Mouse (Mus musculus) forebrain, postnatal 0 days (tissue): ENCODE data around the gene Wnt4. TPM values are rescaled to one million over a fixed set of nuclear protein-coding genes. Genes with fewer than 3 reads are reported as not detected.

Source experiments
- ATAC-seq: fragments of 200-750 bp; cut with Nextera tagmentation; 2 replicates; pipeline ENCODE4 v1.8.0; 2017; ENCODE audit warnings: mild to moderate bottlenecking, moderate library complexity
- DNase-seq: peaks from one replicate; pipeline ENCODE4 v3.0.0-alpha.2; 2015
- H3K27ac ChIP-seq: fragments of 300-500 bp; sonication (generic); 2 replicates; pipeline ENCODE4 v1.5.1; 2014; ENCODE audit warnings: low read depth, mild to moderate bottlenecking, antibody characterized with exemption, low read length, moderate library complexity, mixed read lengths
- H3K27me3 ChIP-seq: fragments of 300-500 bp; sonication (generic); 2 replicates; pipeline ENCODE4 v1.6.1; 2014; ENCODE audit warnings: mild to moderate bottlenecking, low read length, mixed read lengths; ENCODE audit not compliant: insufficient read depth
- H3K36me3 ChIP-seq: fragments of 300-500 bp; sonication (generic); 2 replicates; pipeline ENCODE4 v1.6.1; 2014; ENCODE audit warnings: mild to moderate bottlenecking, moderate library complexity; ENCODE audit not compliant: insufficient read depth
- H3K4me1 ChIP-seq: fragments of 300-500 bp; sonication (generic); 2 replicates; pipeline ENCODE4 v1.6.1; 2014; ENCODE audit warnings: antibody characterized with exemption; ENCODE audit not compliant: insufficient read depth
- H3K4me2 ChIP-seq: fragments of 300-500 bp; sonication (generic); 2 replicates; pipeline ENCODE4 v1.6.1; 2014; ENCODE audit warnings: low read depth, mild to moderate bottlenecking, moderate library complexity
- H3K4me3 ChIP-seq: fragments of 300-500 bp; sonication (generic); 2 replicates; pipeline ENCODE4 v1.5.1; 2014; ENCODE audit warnings: low read depth, low read length, mixed read lengths
- H3K9ac ChIP-seq: fragments of 300-500 bp; sonication (generic); 2 replicates; pipeline ENCODE4 v1.6.1; 2014; ENCODE audit warnings: mild to moderate bottlenecking
- H3K9me3 ChIP-seq: fragments of 300-500 bp; sonication (generic); 2 replicates; pipeline ENCODE4 v1.6.1; 2016; ENCODE audit warnings: low read length
- CTCF ChIP-seq: sonication (generic); IDR thresholded peaks from 2 replicates; pipeline ENCODE4 v1.5.1; 2016; ENCODE audit warnings: antibody characterized with exemption, control low read depth, low read depth
- WGBS: fragments of 180-500 bp; shearing (Covaris S2); extraction: QIAGEN DNeasy Blood & Tissue Kit; methylation state at CpG from one replicate; pipeline ENCODE4 v1.1.7; 2014; 5-methylcytosine and 5-hydroxymethylcytosine counted together
- polyA plus RNA-seq: library from polyadenylated mRNA; unstranded; fragments of >200 nt; fragmentation: Nextera tagmentation; extraction: Ambion mirVana; gene quantifications from 2 replicates; pipeline ENCODE4 v1.2.1, GENCODE M21; 2015
- total RNA-seq: library from RNA; depleted of rRNA; stranded (reverse); fragments of >200 nt; gene quantifications from 2 replicates; pipeline ENCODE4 v1.2.3, GENCODE M21; 2014

The Wnt4 gene
- total and polyA plus RNA-seq, 2 experiments from 2014 or later: 4.6 to 6.1 TPM

DNA sequence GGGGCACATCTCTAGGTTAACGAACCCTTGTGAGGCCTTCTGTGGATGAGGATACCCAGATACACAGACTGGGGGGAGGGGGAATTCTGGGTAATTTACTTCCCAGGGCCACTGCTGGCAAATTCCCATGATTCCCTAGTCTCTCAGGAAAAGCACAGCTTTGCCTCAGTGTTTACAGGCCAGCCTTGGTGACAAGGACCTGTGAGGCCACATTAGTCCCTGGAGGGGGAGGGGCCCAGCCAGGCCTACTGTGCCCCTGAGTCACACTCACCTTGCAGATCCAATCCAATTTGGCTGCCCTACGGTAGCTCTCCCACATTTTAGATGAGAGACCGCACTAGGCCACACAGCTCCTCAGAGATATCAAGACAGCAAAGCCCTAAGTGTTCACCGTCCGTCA lies 12.2 kb upstream of the Wnt4 start:
- Histone ChIP-seq H3K27me3 (no peaks in the 10 kb centered on the region), H3K36me3 (no peaks in the 10 kb centered on the region), H3K4me3 (no peak overlapping the region), H3K9ac (no peak overlapping the region), H3K4me1 (no peaks in the 10 kb centered on the region), H3K4me2 (no peak overlapping the region), H3K27ac (no peak overlapping the region), H3K9me3 (no peaks in the 10 kb centered on the region)
- WGBS: 77% methylated on average over 5 of the region's 5 CpGs
- no peak for TF ChIP-seq CTCF
- ATAC-seq (no peak), DNase-seq (no peak)

DNA sequence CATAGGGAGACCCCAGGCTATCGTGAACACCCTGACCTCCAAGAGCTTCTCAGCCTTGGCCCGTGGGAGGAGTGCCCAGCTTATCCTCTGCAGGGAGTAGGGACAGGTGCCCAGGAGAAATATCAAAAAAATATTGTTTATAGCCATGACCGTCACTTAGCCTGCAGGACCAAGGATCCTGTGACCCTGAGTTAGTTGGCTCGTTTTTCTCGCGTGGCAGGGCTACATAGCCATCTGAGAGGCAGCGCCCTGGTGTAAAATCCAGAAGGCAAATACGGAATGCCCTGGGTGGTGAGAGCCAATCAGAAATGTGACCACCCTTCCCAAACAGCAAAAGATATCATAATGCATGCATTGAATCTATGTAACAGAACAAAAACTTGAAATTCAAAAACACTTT lies 8.7 kb upstream of the Wnt4 start:
- no peak overlapping the region for H3K27ac ChIP-seq
- no peak for ATAC-seq
- H3K9me3 ChIP-seq: no peaks in the 10 kb centered on the region
- no peak for TF ChIP-seq CTCF
- no peak overlapping the region for H3K9ac ChIP-seq
- WGBS: 85% methylated on average over 8 of the region's 8 CpGs
- H3K4me3 ChIP-seq: no peak overlapping the region
- H3K27me3 ChIP-seq: no peaks in the 10 kb centered on the region
- no peak for DNase-seq
- no peak overlapping the region for H3K4me2 ChIP-seq
- H3K36me3 ChIP-seq: no peaks in the 10 kb centered on the region
- H3K4me1 ChIP-seq: no peaks in the 10 kb centered on the region

DNA sequence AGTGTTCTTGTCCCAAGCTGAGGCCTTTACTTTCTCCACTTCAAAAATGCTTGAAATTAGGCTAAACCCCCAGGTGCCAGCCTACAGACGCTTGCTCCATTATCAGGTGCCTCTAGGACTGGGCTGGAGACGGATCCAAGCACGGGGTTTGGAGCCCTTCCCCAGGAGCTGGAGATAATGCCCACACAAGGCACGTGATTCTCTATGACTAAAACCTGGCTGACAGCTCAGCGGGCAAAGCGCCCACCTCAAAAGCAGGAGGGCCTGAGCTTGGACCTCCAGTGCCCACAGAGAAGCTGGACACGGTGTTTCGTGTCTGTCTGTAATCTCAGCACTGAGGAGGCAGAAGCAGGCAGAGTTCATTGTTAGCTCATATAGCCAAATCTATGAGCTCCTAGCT lies 5.4 kb upstream of the Wnt4 start:
- Histone ChIP-seq H3K36me3 (no peaks in the 10 kb centered on the region), H3K27me3 (peaks cover 11% of the 10 kb centered on the region), H3K4me2 (no peak overlapping the region), H3K27ac (no peak overlapping the region), H3K4me3 (no peak overlapping the region), H3K4me1 (no peaks in the 10 kb centered on the region), H3K9me3 (no peaks in the 10 kb centered on the region), H3K9ac (no peak overlapping the region)
- 71% methylated on average over 8 of the region's 8 CpGs for WGBS
- DNase-seq: no peak
- no peak for ATAC-seq
- TF ChIP-seq CTCF: no peak

DNA sequence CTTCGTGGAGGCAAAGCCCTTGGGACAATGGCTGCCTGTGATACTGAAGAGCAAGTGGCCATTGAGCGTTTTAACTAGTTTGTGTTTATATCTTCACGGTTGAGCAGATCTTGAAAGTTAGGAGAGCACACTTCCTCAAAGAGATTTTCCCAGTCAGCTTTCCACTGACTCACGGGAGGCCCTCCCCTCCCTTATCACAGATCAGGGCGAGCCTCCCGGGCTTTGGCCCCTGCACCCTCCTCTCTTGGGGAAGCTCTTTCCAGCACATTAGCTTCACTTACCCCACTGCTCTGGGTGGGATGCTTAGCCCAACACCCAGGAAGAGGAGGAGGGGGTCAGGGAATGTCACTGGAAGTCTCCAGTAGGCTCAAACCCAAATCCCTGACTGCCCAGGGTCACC lies 3.0 kb upstream of the Wnt4 start:
- TF ChIP-seq CTCF: no peak
- Histone ChIP-seq H3K9ac (no peak overlapping the region), H3K27ac (no peak overlapping the region), H3K4me2 (no peak overlapping the region), H3K36me3 (no peaks in the 10 kb centered on the region), H3K4me1 (peaks cover 13% of the 10 kb centered on the region; the same call in 1 of the 2 replicates), H3K27me3 (peaks cover 17% of the 10 kb centered on the region), H3K9me3 (no peaks in the 10 kb centered on the region), H3K4me3 (no peak overlapping the region)
- ATAC-seq (no peak), DNase-seq (no peak)
- 13% methylated on average over 6 of the region's 6 CpGs for WGBS

DNA sequence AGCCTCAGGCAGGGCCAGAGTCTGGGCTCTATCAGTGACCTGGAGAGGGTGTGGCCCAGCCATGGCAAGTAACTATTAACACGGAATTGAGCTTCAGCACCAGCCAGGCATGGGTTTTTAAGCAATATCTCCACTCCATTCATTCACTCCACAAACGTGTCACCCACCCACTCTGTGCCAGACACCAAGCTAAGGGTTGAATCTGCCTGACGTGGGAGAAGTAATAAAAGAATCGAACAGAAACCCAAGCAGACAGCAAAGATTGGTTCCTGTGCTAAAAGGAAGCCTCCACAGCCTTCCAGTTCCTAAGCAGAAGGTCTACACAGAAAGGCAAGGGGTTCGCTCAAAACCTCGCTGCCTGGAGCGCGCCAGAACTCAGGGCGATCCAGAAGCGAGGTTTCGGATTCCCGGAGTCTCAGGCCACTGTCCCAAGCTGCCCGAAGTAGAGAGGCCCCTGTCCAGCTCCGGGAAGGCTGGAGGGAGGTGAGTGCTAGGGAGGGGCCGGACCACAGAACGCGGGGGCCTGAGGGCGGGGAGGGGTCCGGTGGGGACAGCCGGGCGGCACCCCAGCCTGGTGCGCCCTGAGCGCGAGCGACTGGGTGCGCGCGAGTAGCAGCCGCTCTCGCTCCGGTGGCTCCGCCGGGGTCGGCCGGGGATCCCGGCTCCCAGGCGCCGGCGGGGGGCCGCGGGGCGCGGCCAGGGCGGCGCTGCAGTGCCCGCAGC lies 685 bp upstream of the Wnt4 start:
- ATAC-seq: no peak; the same call in 1 of the 2 replicates

DNA sequence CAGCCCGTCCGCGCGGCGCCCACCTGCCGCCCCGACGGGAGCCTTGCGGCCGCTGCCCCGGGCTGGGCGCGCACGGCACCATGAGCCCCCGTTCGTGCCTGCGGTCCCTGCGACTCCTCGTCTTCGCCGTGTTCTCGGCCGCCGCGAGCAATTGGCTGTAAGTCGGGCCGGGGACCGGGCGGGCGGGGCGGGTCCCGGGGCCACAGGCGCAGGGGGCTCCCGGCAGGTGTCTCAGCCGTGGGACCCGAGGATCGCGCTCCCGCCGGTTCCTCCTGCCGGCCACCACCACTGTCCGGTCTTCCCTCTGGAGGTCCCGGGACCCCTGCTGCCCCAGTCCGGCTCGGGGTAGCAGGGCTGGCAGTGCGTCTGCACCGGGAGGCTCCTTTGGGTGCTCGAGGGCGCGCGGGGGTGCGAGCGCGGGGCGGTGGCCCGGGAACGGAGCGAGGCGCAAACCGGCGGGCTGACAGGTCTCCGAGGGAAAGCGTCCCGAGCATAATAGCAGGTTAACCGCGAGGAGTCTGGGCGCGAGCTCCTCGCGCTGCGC lies 383 bp downstream of the Wnt4 start:
- ATAC-seq (peak; percentile 49; the same call in 1 of the 2 replicates), DNase-seq (peak; percentile 46)
- H3K27ac ChIP-seq: no peak overlapping the region
- no peaks in the 10 kb centered on the region for H3K36me3 ChIP-seq
- H3K27me3 ChIP-seq: peaks cover 22% of the 10 kb centered on the region
- H3K4me1 ChIP-seq: peaks cover 13% of the 10 kb centered on the region; the same call in 1 of the 2 replicates
- TF ChIP-seq CTCF: no peak
- 4% methylated on average over 47 of the region's 71 CpGs for WGBS
- peak overlapping the region; percentile 85 for H3K4me2 ChIP-seq
- H3K9me3 ChIP-seq: no peaks in the 10 kb centered on the region
- H3K9ac ChIP-seq: peak overlapping the region; percentile 56
- peak overlapping the region; percentile 56 for H3K4me3 ChIP-seq

More for the DNA sequence above, 685 bp upstream of the Wnt4 start:
- Histone ChIP-seq H3K27ac (no peak overlapping the region), H3K4me1 (peaks cover 13% of the 10 kb centered on the region; the same call in 1 of the 2 replicates), H3K9ac (peak overlapping the region; percentile 56), H3K4me2 (peak overlapping the region; percentile 85), H3K36me3 (no peaks in the 10 kb centered on the region), H3K4me3 (peak overlapping the region; percentile 56), H3K27me3 (peaks cover 22% of the 10 kb centered on the region), H3K9me3 (no peaks in the 10 kb centered on the region)
- 3% methylated on average over 39 of the region's 46 CpGs for WGBS
- no peak for TF ChIP-seq CTCF
- DNase-seq: no peak
